Mouse (Mus musculus) CH12.LX (cell line): ENCODE results near the gene Zfp580. TPM values are rescaled to one million over a fixed set of nuclear protein-coding genes. Genes with fewer than 3 reads are reported as not detected.

Source experiments
- DNase-seq: peaks from one replicate; pipeline ENCODE4 v3.0.0-alpha.2; 2013; ENCODE audit errors: extremely low read depth
- H3K27ac ChIP-seq: 2 replicates; pipeline ENCODE4 v1.5.1; 2012; ENCODE audit warnings: low read depth, mild to moderate bottlenecking, control low read depth, moderate library complexity; ENCODE audit not compliant: insufficient read depth
- H3K27me3 ChIP-seq: replicated peaks from 2 replicates; pipeline ENCODE3; 2012; ENCODE audit warnings: inconsistent platforms
- H3K36me3 ChIP-seq, 2 experiments: replicated peaks in 1 of 2; 2 replicates each; pipeline versions ENCODE3 to v1.6.1; 2012; ENCODE audit warnings: inconsistent platforms in 1 of 2, low read length in 1 of 2, mild to moderate bottlenecking in 1 of 2, mixed read lengths in 1 of 2, moderate library complexity in 1 of 2; ENCODE audit not compliant: control insufficient read depth in 1 of 2, insufficient read depth in 1 of 2
- H3K4me1 ChIP-seq, 2 experiments: 2 replicates each; pipeline ENCODE4 v1.6.1; 2012; ENCODE audit warnings: inconsistent platforms in 1 of 2, moderate library complexity in 1 of 2; ENCODE audit not compliant: insufficient read depth in 2 of 2, control insufficient read depth in 1 of 2
- H3K4me2 ChIP-seq: 2 replicates; pipeline ENCODE4 v1.6.1; 2012; ENCODE audit warnings: low read depth, mild to moderate bottlenecking, control low read depth; ENCODE audit not compliant: poor library complexity, insufficient read depth, severe bottlenecking
- H3K4me3 ChIP-seq, 3 experiments: fragments of 150-350 bp in 1 of 3; sonication (generic) in 1 of 3; replicated peaks in 1 of 3; 2 replicates each; pipeline versions ENCODE3 to v1.5.1; 2011 to 2012; ENCODE audit warnings: low read depth in 2 of 3, low read length in 2 of 3, mild to moderate bottlenecking in 2 of 3, moderate library complexity in 2 of 3, control low read depth in 1 of 3, improper control_type of control experiment in 1 of 3, inconsistent platforms in 1 of 3, mixed read lengths in 1 of 3; ENCODE audit not compliant: poor library complexity in 1 of 3
- H3K79me2 ChIP-seq: replicated peaks from 2 replicates; pipeline ENCODE4 v1.6.1; 2012; ENCODE audit warnings: mild to moderate bottlenecking, moderate library complexity; ENCODE audit not compliant: control insufficient read depth, poor library complexity, insufficient read depth, severe bottlenecking; ENCODE audit errors: extremely low read depth
- H3K9ac ChIP-seq: 2 replicates; pipeline ENCODE4 v1.6.1; 2012; ENCODE audit warnings: low read depth, mild to moderate bottlenecking, control low read depth, moderate library complexity; ENCODE audit not compliant: insufficient read depth
- H3K9me3 ChIP-seq: replicated peaks from 2 replicates; pipeline ENCODE3; 2012; ENCODE audit warnings: low read length, inconsistent platforms, mixed read lengths
- CHD1 ChIP-seq: IDR thresholded peaks from 2 replicates; pipeline ENCODE4 v1.6.1; 2012; ENCODE audit warnings: low read depth, low read length, improper control_type of control experiment, inconsistent platforms
- CTCF ChIP-seq, 2 experiments: IDR thresholded peaks in 1 of 2; conservative IDR thresholded peaks in 1 of 2; 2 replicates each; pipeline ENCODE4 v1.5.1; 2011 to 2012; ENCODE audit warnings: low read depth in 2 of 2, low read length in 2 of 2, improper control_type of control experiment in 1 of 2, inconsistent platforms in 1 of 2, mild to moderate bottlenecking in 1 of 2, moderate library complexity in 1 of 2
- E2F4 ChIP-seq: IDR thresholded peaks from 2 replicates; pipeline ENCODE4 v1.6.1; 2011; ENCODE audit warnings: low read depth, low read length, improper control_type of control experiment; ENCODE audit not compliant: insufficient replicate concordance
- EP300 ChIP-seq: IDR thresholded peaks from 2 replicates; pipeline ENCODE4 v1.6.1; 2011; ENCODE audit warnings: low read length, improper control_type of control experiment
- HCFC1 ChIP-seq: IDR thresholded peaks from 2 replicates; pipeline ENCODE4 v1.6.1; 2012; ENCODE audit warnings: low read depth, mild to moderate bottlenecking, inconsistent platforms, low read length, improper control_type of control experiment
- JUN ChIP-seq: IDR thresholded peaks from 2 replicates; pipeline ENCODE4 v1.6.1; 2011; ENCODE audit warnings: low read depth, mild to moderate bottlenecking, low read length, improper control_type of control experiment, moderate library complexity; ENCODE audit not compliant: insufficient read depth
- JUND ChIP-seq: conservative IDR thresholded peaks from 2 replicates; pipeline ENCODE4 v1.6.1; 2011; ENCODE audit warnings: low read depth, low read length, improper control_type of control experiment
- KAT2A ChIP-seq: IDR thresholded peaks from 2 replicates; pipeline ENCODE4 v1.6.1; 2012; ENCODE audit warnings: low read length, improper control_type of control experiment, inconsistent platforms; ENCODE audit not compliant: insufficient replicate concordance
- MAFK ChIP-seq: IDR thresholded peaks from 2 replicates; pipeline ENCODE4 v1.6.1; 2011; ENCODE audit warnings: low read length, improper control_type of control experiment; ENCODE audit not compliant: insufficient replicate concordance
- MAX ChIP-seq: IDR thresholded peaks from 2 replicates; pipeline ENCODE4 v1.6.1; 2011; ENCODE audit warnings: low read length, improper control_type of control experiment
- MAZ ChIP-seq: IDR thresholded peaks from 2 replicates; pipeline ENCODE4 v1.6.1; 2012; ENCODE audit warnings: low read depth, mild to moderate bottlenecking, inconsistent platforms, low read length, improper control_type of control experiment, moderate library complexity
- MEF2A ChIP-seq: IDR thresholded peaks from 2 replicates; pipeline ENCODE4 v1.6.1; 2014; ENCODE audit warnings: low read depth, mild to moderate bottlenecking, inconsistent platforms, low read length, improper control_type of control experiment, borderline replicate concordance
- MXI1 ChIP-seq: IDR thresholded peaks from 2 replicates; pipeline ENCODE4 v1.6.1; 2011; ENCODE audit warnings: mild to moderate bottlenecking, low read depth, low read length, improper control_type of control experiment
- MYC ChIP-seq: IDR thresholded peaks from 2 replicates; pipeline ENCODE4 v1.6.1; 2011; ENCODE audit warnings: low read depth, mild to moderate bottlenecking, improper control_type of control experiment, low read length
- NELFE ChIP-seq: IDR thresholded peaks from 2 replicates; pipeline ENCODE4 v1.6.1; 2011; ENCODE audit warnings: low read depth, low read length, improper control_type of control experiment
- NRF1 ChIP-seq: IDR thresholded peaks from 2 replicates; pipeline ENCODE4 v1.6.1; 2014; ENCODE audit warnings: low read depth, mild to moderate bottlenecking, inconsistent platforms, low read length, improper control_type of control experiment, moderate library complexity
- PAX5 ChIP-seq: IDR thresholded peaks from 2 replicates; pipeline ENCODE4 v1.6.1; 2012; ENCODE audit warnings: low read length, inconsistent platforms, mixed read lengths
- POLR2AphosphoS2 ChIP-seq: IDR thresholded peaks from 2 replicates; pipeline ENCODE4 v1.6.1; 2011; ENCODE audit warnings: low read depth, low read length, improper control_type of control experiment
- RAD21 ChIP-seq: IDR thresholded peaks from 2 replicates; pipeline ENCODE4 v1.6.1; 2011; ENCODE audit warnings: low read depth, mild to moderate bottlenecking, low read length, improper control_type of control experiment, moderate library complexity
- RCOR1 ChIP-seq: conservative IDR thresholded peaks from 2 replicates; pipeline ENCODE4 v1.6.1; 2012; ENCODE audit warnings: low read depth, mild to moderate bottlenecking, inconsistent platforms, low read length, improper control_type of control experiment
- TBP ChIP-seq: conservative IDR thresholded peaks from 2 replicates; pipeline ENCODE4 v1.6.1; 2011; ENCODE audit warnings: low read depth, low read length, improper control_type of control experiment
- TCF12 ChIP-seq: IDR thresholded peaks from 2 replicates; pipeline ENCODE4 v1.6.1; 2014; ENCODE audit warnings: low read depth, mild to moderate bottlenecking, inconsistent platforms, low read length, improper control_type of control experiment
- UBTF ChIP-seq: IDR thresholded peaks from 2 replicates; pipeline ENCODE4 v1.6.1; 2012; ENCODE audit warnings: low read depth, mild to moderate bottlenecking, inconsistent platforms, low read length, improper control_type of control experiment, moderate library complexity
- ZNF384 ChIP-seq: IDR thresholded peaks from 2 replicates; pipeline ENCODE4 v1.6.1; 2012; ENCODE audit warnings: low read depth, low read length, improper control_type of control experiment, inconsistent platforms
- dilution Hi-C: fragments of 300-500 bp; cut with MboI; formaldehyde crosslinking; loops from 2 replicates; pipeline ENCODE4 v1.14.3; 2020; ENCODE audit warnings: low sequenced_read_pairs; ENCODE audit not compliant: extremely low pct_unique_long_range_greater_than_20kb, extremely low pct_ligation_motif_present
- in situ Hi-C: fragments of 300-500 bp; cut with MboI; formaldehyde crosslinking; loops from 3 replicates; pipeline ENCODE4 v1.14.3; 2019; ENCODE audit warnings: low sequenced_read_pairs, low pct_ligation_motif_present, low pct_unique_long_range_greater_than_20kb, mixed read lengths
- polyA plus RNA-seq: library from polyadenylated mRNA; unstranded; fragments of >175 nt; gene quantifications from 2 replicates; pipeline ENCODE4 v1.2.1, GENCODE M21; 2012; ENCODE audit warnings: low read depth; ENCODE audit not compliant: insufficient read length
- total RNA-seq, 2 experiments: library from RNA; depleted of rRNA; stranded (reverse); fragments of 300-350 nt in 1 of 2; fragments of >200 nt in 1 of 2; gene quantifications; 2 replicates each; pipeline ENCODE4 v1.2.3; 2012 to 2014

The Zfp580 gene
- total and polyA plus RNA-seq, 3 experiments, result 1.2 to 15.6 (median 2.6) TPM

- H3K9me3 ChIP-seq, result peaks cover 6% of the 10 kb centered on the region
- H3K27me3 ChIP-seq, result no peaks in the 10 kb centered on the region
- peaks cover 33% of the 10 kb centered on the region for H3K79me2 ChIP-seq
- dilution Hi-C loops (no loop called here), in situ Hi-C loops (no loop called here)
- peak overlapping the region; percentile 81 to 82 (median 81) for H3K4me3 ChIP-seq
- TF ChIP-seq MEF2A, result no peak
- TF ChIP-seq JUN, result no peak
- TF ChIP-seq RCOR1, result no peak
- TF ChIP-seq NRF1, result no peak
- TF ChIP-seq HCFC1, result no peak
- TF ChIP-seq CHD1, result no peak
- TF ChIP-seq MXI1, result no peak
- no peak for TF ChIP-seq MAFK
- TF ChIP-seq JUND, result no peak
- TF ChIP-seq CTCF (conservative IDR thresholded peaks at IDR 0.05 in 1 of 2, IDR thresholded peaks at IDR 0.05 in 1 of 2; ENCODE audit: low read depth in 2 of 2, low read length in 2 of 2), result no peak
- no peak for TF ChIP-seq PAX5
- no peak for TF ChIP-seq TCF12
- no peak for TF ChIP-seq KAT2A
- TF ChIP-seq MAZ, result 0 out of 2 replicates have a peak, but pooled peaks have one; percentile 5
- TF ChIP-seq ZNF384, result no peak
- TF ChIP-seq POLR2AphosphoS2, result no peak
- peak; percentile 8; the same call in 1 of the 2 replicates for TF ChIP-seq MAX
- H3K4me2 ChIP-seq, result peak overlapping the region; percentile 83
- peak overlapping the region; percentile 54; the same call in 1 of the 2 replicates for H3K27ac ChIP-seq
- H3K9ac ChIP-seq, result peak overlapping the region; percentile 98
- DNase-seq, result no peak
- peaks cover 0 to 35% of the 10 kb centered on the region in 2 experiments; a peak in 2 of 4 replicates for H3K4me1 ChIP-seq
- peaks cover 35 to 57% of the 10 kb centered on the region in 2 experiments for H3K36me3 ChIP-seq
Observed at GRCm38 (mm10) chr7:5020685-5021084, 30.7 kb upstream of the Zfp580 start.

DNA sequence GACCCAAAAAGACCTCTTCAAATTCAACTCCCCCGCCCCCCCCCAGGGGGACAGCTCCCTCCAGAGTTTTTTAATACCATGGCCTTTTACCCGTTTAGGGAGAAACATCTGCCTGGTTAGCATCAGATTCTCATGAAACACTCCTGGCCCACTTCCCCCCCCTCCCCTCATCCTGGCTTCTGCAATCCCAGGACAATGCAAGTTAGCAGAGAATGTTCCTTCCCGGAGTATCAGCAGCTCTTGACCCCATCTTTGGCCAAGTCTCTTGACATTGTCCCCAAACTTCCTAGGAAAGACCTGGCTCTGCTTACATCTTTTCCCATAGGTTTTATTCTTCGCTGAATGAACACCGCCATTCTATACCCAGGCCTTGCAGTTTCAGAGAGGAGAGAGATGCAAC is 30.1 kb upstream of the Zfp580 start:
- in situ Hi-C loops, result no loop called here
- Histone ChIP-seq H3K9ac (peak overlapping the region; percentile 98), H3K27me3 (no peaks in the 10 kb centered on the region), H3K4me3 (peak overlapping the region; percentile 81 to 82 (median 81)), H3K4me1 (peaks cover 0 to 31% of the 10 kb centered on the region in 2 experiments; a peak in 2 of 4 replicates), H3K4me2 (peak overlapping the region; percentile 83), H3K27ac (no peak overlapping the region), H3K9me3 (peaks cover 6% of the 10 kb centered on the region), H3K36me3 (peaks cover 39 to 62% of the 10 kb centered on the region in 2 experiments), H3K79me2 (peaks cover 33% of the 10 kb centered on the region)
- DNase-seq, result no peak
- dilution Hi-C loops, result no loop called here
- no peak for TF ChIP-seq RAD21
- no peak for TF ChIP-seq MYC
- TF ChIP-seq MEF2A, result no peak
- TF ChIP-seq UBTF, result no peak
- no peak for TF ChIP-seq CTCF (conservative IDR thresholded peaks at IDR 0.05 in 1 of 2, IDR thresholded peaks at IDR 0.05 in 1 of 2; ENCODE audit: low read depth in 2 of 2, low read length in 2 of 2)
- TF ChIP-seq TCF12, result no peak
- no peak for TF ChIP-seq E2F4
- no peak for TF ChIP-seq EP300
- no peak for TF ChIP-seq TBP
- no peak for TF ChIP-seq NELFE
- no peak for TF ChIP-seq CHD1
- TF ChIP-seq HCFC1, result no peak
